Mouse (Mus musculus) CD4-positive, CD25-positive, alpha-beta regulatory T cell, adult 2 months (primary cell): ENCODE measurements at regions not wholly inside any gene's neighbourhood (a gene's known extent, or its start where the extent isn't known, plus 50 kb on each side); places are given as distances from the start of the nearest gene placed in this dataset.

Experiments used
- DNase-seq: peaks from one replicate; pipeline ENCODE4 v3.0.0-alpha.2; 2012; ENCODE audit warnings: low read depth, low spot score

DNA sequence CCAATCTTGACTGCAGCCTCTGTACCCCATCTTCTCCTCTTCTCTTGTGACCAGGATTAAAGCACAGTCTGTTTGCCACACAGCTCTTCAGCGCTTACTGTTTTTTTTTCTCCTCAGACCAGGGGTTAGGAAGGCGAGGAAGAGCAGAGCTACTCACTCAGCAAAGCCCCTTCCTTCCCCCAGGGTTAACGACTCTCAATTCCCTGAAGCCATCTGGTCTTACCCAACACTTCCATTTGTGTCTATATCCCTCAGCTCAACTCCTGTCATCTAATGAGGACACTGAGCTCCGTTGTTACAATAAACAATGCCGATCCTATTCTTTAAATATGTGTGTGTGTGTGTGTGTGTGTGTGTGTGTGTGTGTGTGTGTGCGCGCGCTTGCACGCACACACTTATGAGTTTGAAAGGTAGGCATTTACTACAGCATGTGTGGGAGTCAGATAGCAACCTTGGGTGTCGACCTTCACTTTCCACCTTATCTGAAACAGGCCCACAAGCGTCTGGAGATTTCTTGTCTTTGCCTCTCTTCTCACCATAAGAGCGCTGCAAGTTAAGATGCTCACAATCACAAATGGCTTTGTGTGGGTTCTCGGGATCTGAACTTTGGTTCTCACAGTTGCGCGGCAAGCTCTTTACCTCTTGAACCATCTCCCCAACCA is 79.3 kb upstream of the Six2 start:
- no peak for DNase-seq

DNA sequence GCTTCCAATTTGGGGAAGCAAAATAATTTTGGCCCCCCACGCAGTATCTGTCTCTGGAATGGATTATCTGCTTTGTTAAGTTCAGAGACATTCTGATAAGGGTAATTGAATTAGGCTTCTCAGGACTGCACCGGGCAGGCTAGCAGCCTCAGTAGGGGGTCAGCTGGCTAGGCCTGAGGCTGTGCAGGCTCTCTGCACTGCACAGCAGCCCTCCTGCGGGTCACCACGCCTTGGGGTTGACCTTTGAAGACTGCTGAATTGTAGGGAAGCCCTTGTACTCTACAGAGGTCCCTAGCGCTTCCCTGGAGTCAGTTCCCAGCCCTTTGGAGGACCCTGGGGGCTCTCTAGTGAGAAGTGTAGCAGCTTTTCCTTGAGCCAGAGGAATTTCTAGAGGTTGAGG is 78.5 kb upstream of the Six2 start:
- DNase-seq: no peak

DNA sequence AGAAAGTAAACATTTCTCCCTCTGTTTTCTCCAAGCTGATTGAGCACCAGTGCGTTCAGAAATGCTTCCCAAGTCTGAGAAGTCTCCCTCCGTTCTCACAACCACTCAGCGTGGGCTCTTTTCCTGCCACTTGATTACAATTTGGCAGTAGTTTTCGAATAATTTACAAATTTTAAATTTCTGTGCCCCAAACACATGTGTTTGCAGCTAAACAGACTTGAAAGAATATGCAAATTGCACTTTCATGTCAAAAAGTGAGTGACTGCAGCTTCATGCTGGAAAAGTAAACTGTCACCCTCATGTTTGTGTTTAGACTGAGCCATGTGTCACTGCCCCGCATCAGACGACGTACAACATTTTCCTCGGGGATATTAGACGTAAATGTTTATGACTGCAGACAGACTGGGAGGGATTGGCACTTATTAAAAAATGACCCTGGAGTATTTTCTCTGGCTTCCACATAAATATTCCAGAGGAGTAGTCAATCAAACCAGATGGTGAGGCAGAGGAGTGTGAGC is 70.6 kb upstream of the Six2 start:
- no peak for DNase-seq

DNA sequence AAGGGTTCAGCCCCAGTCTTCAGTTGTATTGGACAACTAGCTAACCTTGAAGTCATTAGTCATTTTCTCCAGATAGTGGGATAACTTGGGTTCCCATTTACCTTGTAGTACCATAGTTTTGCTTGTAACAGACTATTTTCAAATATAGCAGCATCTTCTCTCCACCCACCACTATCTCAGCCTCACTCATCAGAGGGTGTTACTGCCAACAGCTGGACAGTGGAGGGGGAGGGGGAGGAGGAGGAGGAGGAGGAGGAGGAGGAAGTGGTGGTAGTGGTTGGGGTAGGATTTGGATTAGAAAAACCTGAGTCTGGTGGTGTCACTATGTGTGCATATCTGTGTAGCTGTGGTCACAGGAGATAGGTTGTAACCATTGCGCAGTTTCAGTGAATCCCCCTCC is 69.6 kb upstream of the Six2 start:
- DNase-seq: no peak

DNA sequence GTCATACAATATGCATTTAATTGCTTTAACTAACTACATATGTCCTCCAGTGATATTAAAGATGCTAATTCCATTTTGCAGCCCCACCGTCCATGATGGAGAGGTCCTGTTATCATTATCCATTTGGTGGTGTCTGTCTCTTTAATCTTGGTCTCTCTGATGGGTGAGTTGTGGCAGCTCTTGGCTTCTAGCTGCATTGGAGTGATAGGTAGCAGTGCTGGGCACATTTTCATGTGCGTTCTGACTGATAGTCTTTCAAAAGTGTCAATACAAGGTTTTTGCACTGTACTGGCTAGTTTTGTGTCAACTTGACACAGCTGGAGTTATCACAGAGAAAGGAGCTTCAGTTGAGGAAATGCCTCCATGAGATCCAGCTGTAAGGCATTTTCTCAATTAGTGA is 67.5 kb upstream of the Six2 start:
- DNase-seq: no peak

DNA sequence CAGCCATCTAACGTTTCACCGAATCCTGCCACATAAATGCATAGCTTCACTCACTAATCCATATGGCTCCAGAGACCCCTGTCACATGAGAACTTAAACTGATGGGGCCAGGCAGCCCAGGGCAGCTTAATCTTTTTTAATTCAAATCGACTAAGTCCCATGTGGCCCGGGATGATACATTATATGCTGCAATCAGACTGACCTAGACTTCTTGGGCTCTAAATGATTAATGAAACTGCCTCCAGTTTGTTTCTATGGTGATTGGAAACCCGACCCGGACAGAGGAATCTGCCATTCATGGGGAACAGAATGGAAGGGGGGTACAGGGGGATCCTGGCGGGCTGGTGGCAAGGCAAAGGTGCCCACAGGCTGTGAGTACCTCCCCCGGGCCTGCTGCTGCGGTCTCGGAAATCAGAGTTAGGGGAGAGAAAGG is 60.6 kb upstream of the Six2 start:
- no peak for DNase-seq

DNA sequence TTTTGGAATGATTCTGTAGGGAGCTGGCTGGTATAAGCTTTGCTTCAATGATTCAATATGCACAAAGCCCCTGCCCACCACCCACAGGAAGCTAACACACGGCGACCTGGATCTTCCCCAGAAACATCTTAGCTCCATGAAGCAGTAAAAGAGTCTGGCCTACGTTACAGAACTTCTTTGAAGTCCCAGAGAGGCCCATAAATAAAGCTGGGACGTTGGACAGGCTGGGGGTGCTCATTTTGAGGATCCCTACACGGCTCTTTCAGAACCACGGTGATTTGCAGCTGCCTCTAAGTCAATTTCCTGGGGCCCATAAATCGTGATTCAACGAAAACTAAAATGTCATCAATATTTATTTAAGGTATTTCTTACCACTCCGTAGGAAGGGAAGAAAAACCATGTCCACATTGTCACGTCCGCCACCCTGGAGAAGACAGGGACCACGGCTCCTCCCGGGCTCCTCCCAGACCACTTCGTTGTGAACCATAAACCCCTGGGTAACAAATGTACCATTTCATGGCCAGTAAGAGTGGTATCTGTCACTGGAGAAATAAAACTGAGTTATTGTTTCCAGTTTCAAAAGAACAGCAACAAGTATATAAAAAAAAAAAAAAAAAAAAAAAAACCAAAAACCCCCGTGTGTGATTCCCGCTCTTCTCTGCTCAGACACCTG is 60.0 kb upstream of the Six2 start:
- DNase-seq: no peak
